Mouse (Mus musculus): ENCODE results near the gene Rin1. TPM values are rescaled to one million over a fixed set of nuclear protein-coding genes. Genes with fewer than 3 reads are reported as not detected.

Rin1 gene
- polyA plus RNA-seq, 1 experiment, result 27.5 TPM

DNA sequence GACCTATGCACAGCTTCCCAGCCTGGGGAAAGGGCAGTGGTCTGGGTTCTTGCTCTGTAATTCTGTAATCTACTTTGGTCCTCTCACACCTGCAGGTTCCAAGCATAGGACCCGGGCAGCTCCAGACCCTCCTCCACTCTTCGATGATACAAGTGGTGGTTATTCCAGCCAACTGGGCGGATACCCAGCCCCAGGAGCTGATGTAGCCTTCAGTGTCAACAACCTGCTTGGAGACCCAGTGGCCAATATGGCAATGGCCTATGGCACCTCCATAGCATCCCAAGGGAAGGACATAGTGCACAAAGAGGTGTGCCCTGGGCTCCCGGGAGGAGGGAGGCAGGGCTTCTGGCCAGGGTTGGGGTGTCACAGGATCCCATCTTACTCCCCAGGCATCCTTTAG lies 39.0 kb downstream of the Rin1 start:
- H3K4me1 ChIP-seq (ENCODE audit: control insufficient read depth, insufficient read depth, low read length), result peaks cover 36% of the 10 kb centered on the region
- TF ChIP-seq CTCF (IDR thresholded peaks at IDR 0.05; ENCODE audit: control insufficient read depth, insufficient read depth, insufficient replicate concordance, low read depth, low read length) (no peak), POLR2A (IDR thresholded peaks at IDR 0.05; ENCODE audit: control insufficient read depth, low read depth, low read length) (no peak)
- H3K4me3 ChIP-seq (ENCODE audit: control insufficient read depth, low read depth, low read length), result no peak overlapping the region
- no peak overlapping the region for H3K27ac ChIP-seq (ENCODE audit: control insufficient read depth, insufficient read depth, low read depth, low read length)
- H3K36me3 ChIP-seq (ENCODE audit: control insufficient read depth, insufficient read depth, low read length), result no peaks in the 10 kb centered on the region
- no peaks in the 10 kb centered on the region; the same call in 1 of the 2 replicates for H3K27me3 ChIP-seq (ENCODE audit: control insufficient read depth, insufficient read depth, low read length)

- Histone ChIP-seq H3K36me3 (ENCODE audit: control insufficient read depth, insufficient read depth, low read length) (no peaks in the 10 kb centered on the region), H3K27me3 (ENCODE audit: control insufficient read depth, insufficient read depth, low read length) (no peaks in the 10 kb centered on the region), H3K4me3 (ENCODE audit: control insufficient read depth, low read depth, low read length) (no peak overlapping the region), H3K4me1 (ENCODE audit: control insufficient read depth, insufficient read depth, low read length) (peaks cover 34% of the 10 kb centered on the region), H3K27ac (ENCODE audit: control insufficient read depth, insufficient read depth, low read depth, low read length) (no peak overlapping the region)
- no peak for TF ChIP-seq CTCF (IDR thresholded peaks at IDR 0.05; ENCODE audit: control insufficient read depth, insufficient read depth, insufficient replicate concordance, low read depth, low read length)
- TF ChIP-seq POLR2A (IDR thresholded peaks at IDR 0.05; ENCODE audit: control insufficient read depth, low read depth, low read length), result no peak
Observed at GRCm38 (mm10) chr19:5092083-5092482, 41.8 kb downstream of the Rin1 start.

GRCm38 (mm10) chr19:5093481-5094242 lies 43.4 kb downstream of the Rin1 start:
- TF ChIP-seq POLR2A (IDR thresholded peaks at IDR 0.05; ENCODE audit: control insufficient read depth, low read depth, low read length) (no peak), CTCF (IDR thresholded peaks at IDR 0.05; ENCODE audit: control insufficient read depth, insufficient read depth, insufficient replicate concordance, low read depth, low read length) (no peak)
- Histone ChIP-seq H3K27me3 (ENCODE audit: control insufficient read depth, insufficient read depth, low read length) (no peaks in the 10 kb centered on the region), H3K4me3 (ENCODE audit: control insufficient read depth, low read depth, low read length) (peak overlapping the region; percentile 82), H3K4me1 (ENCODE audit: control insufficient read depth, insufficient read depth, low read length) (peaks cover 30% of the 10 kb centered on the region), H3K27ac (ENCODE audit: control insufficient read depth, insufficient read depth, low read depth, low read length) (no peak overlapping the region), H3K36me3 (ENCODE audit: control insufficient read depth, insufficient read depth, low read length) (no peaks in the 10 kb centered on the region)

- Histone ChIP-seq H3K27ac (ENCODE audit: control insufficient read depth, insufficient read depth, low read depth, low read length) (no peak overlapping the region), H3K27me3 (ENCODE audit: control insufficient read depth, insufficient read depth, low read length) (no peaks in the 10 kb centered on the region), H3K36me3 (ENCODE audit: control insufficient read depth, insufficient read depth, low read length) (no peaks in the 10 kb centered on the region), H3K4me1 (ENCODE audit: control insufficient read depth, insufficient read depth, low read length) (peaks cover 24% of the 10 kb centered on the region), H3K4me3 (ENCODE audit: control insufficient read depth, low read depth, low read length) (peak overlapping the region; percentile 82)
- TF ChIP-seq POLR2A (IDR thresholded peaks at IDR 0.05; ENCODE audit: control insufficient read depth, low read depth, low read length) (no peak), CTCF (IDR thresholded peaks at IDR 0.05; ENCODE audit: control insufficient read depth, insufficient read depth, insufficient replicate concordance, low read depth, low read length) (peak; percentile 66; the same call in 1 of the 2 replicates)
Observed at GRCm38 (mm10) chr19:5094243-5094632, 44.0 kb downstream of the Rin1 start.

GRCm38 (mm10) chr19:5094746-5095417 lies 44.6 kb downstream of the Rin1 start:
- Histone ChIP-seq H3K4me3 (ENCODE audit: control insufficient read depth, low read depth, low read length) (peak overlapping the region; percentile 82), H3K4me1 (ENCODE audit: control insufficient read depth, insufficient read depth, low read length) (peaks cover 22% of the 10 kb centered on the region), H3K27me3 (ENCODE audit: control insufficient read depth, insufficient read depth, low read length) (no peaks in the 10 kb centered on the region), H3K27ac (ENCODE audit: control insufficient read depth, insufficient read depth, low read depth, low read length) (peak overlapping the region; percentile 16; the same call in 1 of the 2 replicates), H3K36me3 (ENCODE audit: control insufficient read depth, insufficient read depth, low read length) (no peaks in the 10 kb centered on the region)
- TF ChIP-seq CTCF (IDR thresholded peaks at IDR 0.05; ENCODE audit: control insufficient read depth, insufficient read depth, insufficient replicate concordance, low read depth, low read length), result no peak
- no peak for TF ChIP-seq POLR2A (IDR thresholded peaks at IDR 0.05; ENCODE audit: control insufficient read depth, low read depth, low read length)

GRCm38 (mm10) chr19:5095887-5096474 lies 45.7 kb downstream of the Rin1 start:
- Histone ChIP-seq H3K27me3 (ENCODE audit: control insufficient read depth, insufficient read depth, low read length) (no peaks in the 10 kb centered on the region), H3K4me3 (ENCODE audit: control insufficient read depth, low read depth, low read length) (peak overlapping the region; percentile 82), H3K36me3 (ENCODE audit: control insufficient read depth, insufficient read depth, low read length) (no peaks in the 10 kb centered on the region), H3K27ac (ENCODE audit: control insufficient read depth, insufficient read depth, low read depth, low read length) (no peak overlapping the region), H3K4me1 (ENCODE audit: control insufficient read depth, insufficient read depth, low read length) (peaks cover 22% of the 10 kb centered on the region)
- TF ChIP-seq CTCF (IDR thresholded peaks at IDR 0.05; ENCODE audit: control insufficient read depth, insufficient read depth, insufficient replicate concordance, low read depth, low read length) (no peak), POLR2A (IDR thresholded peaks at IDR 0.05; ENCODE audit: control insufficient read depth, low read depth, low read length) (no peak)
